Mouse (Mus musculus) lung, postnatal 0 days (tissue): ENCODE data around the gene Supt3.

Experiments used
- CTCF ChIP-seq: IDR thresholded peaks from 2 replicates; pipeline ENCODE4 v1.5.1; 2016; ENCODE audit warnings: antibody characterized with exemption, mild to moderate bottlenecking
- EP300 ChIP-seq: IDR thresholded peaks from 2 replicates; pipeline ENCODE4 v1.6.1; 2016; ENCODE audit warnings: antibody characterized with exemption, mild to moderate bottlenecking, control low read depth

DNA sequence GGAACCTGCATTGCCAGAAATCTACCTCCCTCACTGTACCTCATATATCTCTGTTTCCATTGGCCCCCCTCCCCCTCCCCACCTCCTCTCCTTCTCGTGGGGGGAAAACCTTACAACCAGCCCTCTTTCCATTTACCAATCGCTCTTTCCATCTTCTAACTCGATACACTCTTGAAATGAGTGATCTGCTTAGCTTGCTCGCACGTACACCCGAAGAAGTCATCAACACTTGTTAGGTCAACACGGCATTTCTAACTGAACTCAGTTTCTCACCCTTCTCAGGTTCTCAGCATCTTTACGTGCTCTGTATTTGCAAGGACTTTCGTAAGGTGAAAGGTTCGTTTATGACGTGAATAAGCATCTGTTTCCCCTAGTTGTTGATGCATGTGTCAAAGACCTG lies 10.6 kb upstream of the Supt3 start:
- TF ChIP-seq CTCF: no peak
- no peak for TF ChIP-seq EP300
